ENCODE assay signal across 1 mouse cellular context in genomic region chr6:122604260-122604659, GRCm38 (mm10).
TF ChIP-seq lines count a peak whose summit lies in the region.

No protein-coding gene starts in this region.

TF ChIP-seq in CH12.LX, 34 proteins besides CTCF, POLR2A, EP300 and RAD21:
- TF ChIP-seq USF1 (IDR thresholded peaks at IDR 0.05; ENCODE audit: low read depth, low read length) (no peak), ZNF384 (IDR thresholded peaks at IDR 0.05; ENCODE audit: low read depth, low read length) (no peak), MYC (IDR thresholded peaks at IDR 0.05; ENCODE audit: low read depth, low read length) (no peak), TCF12 (IDR thresholded peaks at IDR 0.05; ENCODE audit: low read depth, low read length) (no peak), ETS1 (conservative IDR thresholded peaks at IDR 0.05; ENCODE audit: low read depth, low read length) (peak; percentile 29), SIN3A (IDR thresholded peaks at IDR 0.05; ENCODE audit: low read length) (no peak), BHLHE40 (IDR thresholded peaks at IDR 0.05; ENCODE audit: low read depth, low read length) (no peak), MAZ (IDR thresholded peaks at IDR 0.05; ENCODE audit: low read depth, low read length) (no peak), ELF1 (IDR thresholded peaks at IDR 0.05; ENCODE audit: low read depth, low read length) (peak; percentile 67), IRF4 (IDR thresholded peaks at IDR 0.05; ENCODE audit: low read depth, low read length) (peak; percentile 58; the same call in 1 of the 2 replicates), MAFK (IDR thresholded peaks at IDR 0.05; ENCODE audit: insufficient replicate concordance, low read length) (peak; percentile 55; the same call in 1 of the 2 replicates), SMC3 (IDR thresholded peaks at IDR 0.05; ENCODE audit: low read depth, low read length) (no peak), HCFC1 (IDR thresholded peaks at IDR 0.05; ENCODE audit: low read depth, low read length) (no peak)
